ENCODE assay signal across 20 mouse cellular contexts in the genomic region with DNA sequence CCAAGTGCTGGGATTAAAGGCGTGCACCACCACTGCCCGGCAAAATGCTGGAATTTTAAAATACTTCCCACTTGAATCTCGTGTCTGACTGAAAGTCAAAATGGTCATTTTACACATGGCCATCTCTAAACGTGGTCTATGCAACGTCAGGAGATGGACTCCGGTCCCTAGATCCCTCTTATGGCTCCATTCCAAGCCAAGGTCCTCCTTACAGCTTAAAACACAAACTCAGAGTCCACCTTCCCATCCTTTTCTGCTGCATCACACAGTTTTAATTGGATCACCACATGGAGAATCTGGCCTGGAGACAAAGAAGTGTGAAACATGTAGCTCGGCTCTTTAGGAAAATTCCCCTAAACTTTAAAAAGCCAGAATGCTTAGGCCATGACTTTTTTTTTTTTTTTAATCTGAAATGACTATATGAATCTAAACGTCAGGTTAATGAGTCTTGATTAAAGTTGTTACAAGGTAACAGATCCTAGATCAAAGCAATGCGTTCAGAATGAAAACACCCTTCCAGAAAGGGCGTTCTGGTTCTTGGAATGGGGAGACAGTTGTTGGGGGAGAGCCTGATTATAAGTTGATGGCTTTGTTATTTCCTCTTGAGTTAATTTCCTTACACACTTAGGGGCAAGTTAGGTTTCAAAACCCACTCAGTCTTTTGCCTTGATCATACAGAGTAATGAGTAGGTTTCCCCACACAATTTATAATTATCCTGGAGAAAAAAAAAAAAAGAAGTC. TPM values are rescaled to one million over a fixed set of nuclear protein-coding genes. Genes with fewer than 3 reads are reported as not detected.
DNase-seq lines count a peak whose midpoint lies in the region; ATAC-seq and TF ChIP-seq lines count a peak whose summit lies in the region.
"Had no signal": no experiment of that assay in that cellular context is flagged by ENCODE, and none has a peak within 500 bp of the region (broad histone marks: within the 10 kb centered on the region; RNA-seq: fewer than 3 reads in every experiment).

No protein-coding gene starts in this region.

- peaks cover 86% of the 10 kb centered on the region for H3K4me1 ChIP-seq in liver, postnatal 0 days (ENCODE audit: insufficient read depth)
- H3K4me1 ChIP-seq: hindbrain, embryonic 15.5 days had no signal

- no peak for TF ChIP-seq EP300 in liver, postnatal 0 days (IDR thresholded peaks at IDR 0.05; ENCODE audit: low read depth)

- no peak for DNase-seq in gastrocnemius, adult 2 months
- DNase-seq in gastrocnemius, postnatal 10 days, result no peak
- DNase-seq in kidney, postnatal 25 days, result peak; percentile 41 to 70
- DNase-seq in kidney, postnatal 4 days, result no peak
- DNase-seq in c-Kit-positive CD71-positive TER-119-negative erythroid progenitor cells, embryonic 14.5 days (ENCODE audit: low read depth), result peak; percentile 79
- no peak for DNase-seq in liver, postnatal 0 days
- no peak for DNase-seq in layer of hippocampus, adult 9-10 months (ENCODE audit: low spot score)
- no peak for DNase-seq in thymus, postnatal 0 days (ENCODE audit: low spot score)
- DNase-seq: adrenal gland, postnatal 10 days; cerebellum, adult 9-10 months; gastrocnemius, postnatal 14 days; heart, postnatal 10 days; layer of hippocampus, adult 9-11 months; thymus, postnatal 14 days had no signal

- TF ChIP-seq CTCF in gastrocnemius, adult 2 months (IDR thresholded peaks at IDR 0.05), result no peak
- TF ChIP-seq CTCF in liver, postnatal 0 days (IDR thresholded peaks at IDR 0.05; ENCODE audit: low read depth), result no peak

- peak overlapping the region; percentile 41 for H3K27ac ChIP-seq in gastrocnemius, adult 2 months
- H3K27ac ChIP-seq in liver, postnatal 0 days (ENCODE audit: low read depth), result peak overlapping the region; percentile 85
- H3K27ac ChIP-seq: heart, adult 2 months; hindbrain, embryonic 15.5 days had no signal

- ATAC-seq in liver, postnatal 0 days, result no peak

- no peaks in the 10 kb centered on the region for H3K9me3 ChIP-seq in liver, postnatal 0 days (ENCODE audit: low read length)
- H3K9me3 ChIP-seq: embryonic facial prominence, embryonic 15.5 days; forebrain, embryonic 10.5 days; hindbrain, embryonic 15.5 days; limb, embryonic 13.5 days had no signal

- 0 out of 2 replicates have a peak overlapping the region, but pooled peaks have one; percentile 7 for H3K4me2 ChIP-seq in liver, postnatal 0 days (ENCODE audit: low read depth, low read length)
- H3K4me2 ChIP-seq: embryonic facial prominence, embryonic 15.5 days; hindbrain, embryonic 15.5 days; limb, embryonic 13.5 days; midbrain, embryonic 11.5 days had no signal

- H3K9ac ChIP-seq in liver, postnatal 0 days (replicated peaks), result no peak overlapping the region
- H3K9ac ChIP-seq: embryonic facial prominence, embryonic 15.5 days; hindbrain, embryonic 15.5 days; limb, embryonic 13.5 days had no signal

- no peaks in the 10 kb centered on the region for H3K36me3 ChIP-seq in liver, postnatal 0 days (replicated peaks; ENCODE audit: insufficient read depth, low read length)
- H3K36me3 ChIP-seq: embryonic facial prominence, embryonic 15.5 days; hindbrain, embryonic 15.5 days; limb, embryonic 13.5 days had no signal

- WGBS in liver, postnatal 0 days (ENCODE audit: insufficient replicate concordance), result 74% methylated on average over 10 of the region's 10 CpGs

- intact Hi-C loops in gastrocnemius, adult 2 months (cut with DNase I), result no loop called here

- no peaks in the 10 kb centered on the region for H3K27me3 ChIP-seq in liver, postnatal 0 days (ENCODE audit: insufficient read depth, low read length)
- H3K27me3 ChIP-seq: embryonic facial prominence, embryonic 15.5 days; hindbrain, embryonic 15.5 days; limb, embryonic 13.5 days had no signal

- no peak overlapping the region for H3K4me3 ChIP-seq in gastrocnemius, adult 2 months
- no peak overlapping the region for H3K4me3 ChIP-seq in liver, postnatal 0 days (ENCODE audit: low read depth, low read length)
- H3K4me3 ChIP-seq: embryonic facial prominence, embryonic 15.5 days; forebrain, embryonic 10.5 days; heart, adult 2 months; hindbrain, embryonic 15.5 days; limb, embryonic 13.5 days had no signal

RNA-seq across cellular contexts. Expression of gene Emilin2, which starts 22.8 kb away (rescaled TPM):
- 1 to 10 TPM; 3.9 to 8.6 TPM for total RNA-seq in gastrocnemius, adult 2 months (2021)
- total RNA-seq in gastrocnemius, postnatal 10 days (2021), result 10 to 100 TPM; 31.9 to 39.2 TPM
- polyA plus RNA-seq in liver, postnatal 0 days (2015; fragmentation: Nextera tagmentation; extraction: Ambion mirVana), result 10.0 and 12.0 TPM in 2 replicates
- polyA plus RNA-seq in thymus, postnatal 0 days (2015; fragmentation: Nextera tagmentation; extraction: Ambion mirVana), result 3.2 TPM in 2 replicates

Comparison
In these comparisons a context has a peak if more than half of its experiments do, and no peak if none do; other contexts are left out.
1. DNase-seq: peak in kidney, postnatal 25 days (2 of 2) and c-Kit-positive CD71-positive TER-119-negative erythroid progenitor cells, embryonic 14.5 days (single experiment); none in gastrocnemius, adult 2 months (single experiment), gastrocnemius, postnatal 10 days (single experiment), kidney, postnatal 4 days (0 of 2), liver, postnatal 0 days (single experiment), layer of hippocampus, adult 9-10 months (single experiment) and thymus, postnatal 0 days (single experiment).